Mouse (Mus musculus): Measurements from ENCODE around the gene Hoxa4. TPM values are rescaled to one million over a fixed set of nuclear protein-coding genes. Genes with fewer than 3 reads are reported as not detected.

Gene Hoxa4
- polyA plus RNA-seq, 1 experiment from 2014 or later = 0.13 TPM

GRCm38 (mm10) chr6:52184668-52185067, 6.9 kb downstream of the Hoxa4 start:
- Histone ChIP-seq H3K9me3 (ENCODE audit: low read length) (no peaks in the 10 kb centered on the region), H3K36me3 (replicated peaks; ENCODE audit: insufficient read depth, low read length) (no peaks in the 10 kb centered on the region), H3K9ac (replicated peaks) (no peak overlapping the region), H3K27me3 (ENCODE audit: insufficient read depth, low read length) (peaks cover 59% of the 10 kb centered on the region), H3K4me1 (ENCODE audit: insufficient read depth) (peaks cover 8% of the 10 kb centered on the region; the same call in 1 of the 2 replicates), H3K4me3 (ENCODE audit: low read depth, low read length) (no peak overlapping the region), H3K4me2 (ENCODE audit: low read depth, low read length) (no peak overlapping the region), H3K27ac (ENCODE audit: low read depth) (no peak overlapping the region)
- WGBS (ENCODE audit: insufficient replicate concordance) = 62% methylated on average over 6 of the region's 6 CpGs
- ATAC-seq (no peak), DNase-seq (no peak)
- TF ChIP-seq EP300 (IDR thresholded peaks at IDR 0.05; ENCODE audit: low read depth) (no peak), CTCF (IDR thresholded peaks at IDR 0.05; ENCODE audit: low read depth) (no peak)

GRCm38 (mm10) chr6:52183311-52184080, 8.1 kb downstream of the Hoxa4 start:
- H3K36me3 ChIP-seq (replicated peaks; ENCODE audit: insufficient read depth, low read length) = no peaks in the 10 kb centered on the region
- ATAC-seq (no peak), DNase-seq (no peak)
- H3K4me3 ChIP-seq (ENCODE audit: low read depth, low read length) = no peak overlapping the region
- no peak overlapping the region for H3K27ac ChIP-seq (ENCODE audit: low read depth)
- H3K4me2 ChIP-seq (ENCODE audit: low read depth, low read length) = no peak overlapping the region
- H3K27me3 ChIP-seq (ENCODE audit: insufficient read depth, low read length) = peaks cover 55% of the 10 kb centered on the region
- H3K9ac ChIP-seq (replicated peaks) = no peak overlapping the region
- peaks cover 8% of the 10 kb centered on the region; the same call in 1 of the 2 replicates for H3K4me1 ChIP-seq (ENCODE audit: insufficient read depth)
- TF ChIP-seq EP300 (IDR thresholded peaks at IDR 0.05; ENCODE audit: low read depth) = no peak
- TF ChIP-seq CTCF (IDR thresholded peaks at IDR 0.05; ENCODE audit: low read depth) = no peak
- no peaks in the 10 kb centered on the region for H3K9me3 ChIP-seq (ENCODE audit: low read length)
- 57% methylated on average over 10 of the region's 10 CpGs for WGBS (ENCODE audit: insufficient replicate concordance)

GRCm38 (mm10) chr6:52182793-52183192, 8.8 kb downstream of the Hoxa4 start:
- no peak for TF ChIP-seq EP300 (IDR thresholded peaks at IDR 0.05; ENCODE audit: low read depth)
- TF ChIP-seq CTCF (IDR thresholded peaks at IDR 0.05; ENCODE audit: low read depth) = no peak
- Histone ChIP-seq H3K9me3 (ENCODE audit: low read length) (no peaks in the 10 kb centered on the region), H3K4me3 (ENCODE audit: low read depth, low read length) (no peak overlapping the region), H3K4me1 (ENCODE audit: insufficient read depth) (peaks cover 8% of the 10 kb centered on the region; the same call in 1 of the 2 replicates), H3K9ac (replicated peaks) (no peak overlapping the region), H3K27ac (ENCODE audit: low read depth) (no peak overlapping the region), H3K36me3 (replicated peaks; ENCODE audit: insufficient read depth, low read length) (no peaks in the 10 kb centered on the region), H3K4me2 (ENCODE audit: low read depth, low read length) (no peak overlapping the region), H3K27me3 (ENCODE audit: insufficient read depth, low read length) (peaks cover 53% of the 10 kb centered on the region)
- 75% methylated on average over 1 of the region's 1 CpGs for WGBS (ENCODE audit: insufficient replicate concordance)
- ATAC-seq = no peak
- DNase-seq = no peak

- no peaks in the 10 kb centered on the region for H3K9me3 ChIP-seq (ENCODE audit: low read length)
- H3K36me3 ChIP-seq (replicated peaks; ENCODE audit: insufficient read depth, low read length) = no peaks in the 10 kb centered on the region
- H3K4me3 ChIP-seq (ENCODE audit: low read depth, low read length) = no peak overlapping the region
- no peak overlapping the region for H3K27ac ChIP-seq (ENCODE audit: low read depth)
- H3K4me2 ChIP-seq (ENCODE audit: low read depth, low read length) = no peak overlapping the region
- ATAC-seq (no peak), DNase-seq (no peak)
- peaks cover 8% of the 10 kb centered on the region; the same call in 1 of the 2 replicates for H3K4me1 ChIP-seq (ENCODE audit: insufficient read depth)
- H3K9ac ChIP-seq (replicated peaks) = no peak overlapping the region
- TF ChIP-seq CTCF (IDR thresholded peaks at IDR 0.05; ENCODE audit: low read depth) = no peak
- TF ChIP-seq EP300 (IDR thresholded peaks at IDR 0.05; ENCODE audit: low read depth) = no peak
- WGBS (ENCODE audit: insufficient replicate concordance) = 48% methylated on average over 2 of the region's 2 CpGs
- peaks cover 53% of the 10 kb centered on the region for H3K27me3 ChIP-seq (ENCODE audit: insufficient read depth, low read length)
Measured at GRCm38 (mm10) chr6:52182030-52182429, 9.5 kb downstream of the Hoxa4 start.

- Histone ChIP-seq H3K9ac (replicated peaks) (no peak overlapping the region), H3K27ac (ENCODE audit: low read depth) (no peak overlapping the region)
- 71% methylated on average over 3 of the region's 3 CpGs for WGBS (ENCODE audit: insufficient replicate concordance)
Measured at GRCm38 (mm10) chr6:52180726-52181125, 10.8 kb downstream of the Hoxa4 start.

GRCm38 (mm10) chr6:52180213-52180710, 11.3 kb downstream of the Hoxa4 start:
- 57% methylated on average over 11 of the region's 11 CpGs for WGBS (ENCODE audit: insufficient replicate concordance)
- Histone ChIP-seq H3K4me3 (ENCODE audit: low read depth, low read length) (no peak overlapping the region), H3K27me3 (ENCODE audit: insufficient read depth, low read length) (peaks cover 54% of the 10 kb centered on the region)

More at GRCm38 (mm10) chr6:52180726-52181125, 10.8 kb downstream of the Hoxa4 start:
- DNase-seq = no peak
- H3K4me1 ChIP-seq (ENCODE audit: insufficient read depth) = peaks cover 8% of the 10 kb centered on the region; the same call in 1 of the 2 replicates
- H3K27me3 ChIP-seq (ENCODE audit: insufficient read depth, low read length) = peaks cover 53% of the 10 kb centered on the region
- no peak for TF ChIP-seq CTCF (IDR thresholded peaks at IDR 0.05; ENCODE audit: low read depth)
- no peak for TF ChIP-seq EP300 (IDR thresholded peaks at IDR 0.05; ENCODE audit: low read depth)
- no peak overlapping the region for H3K4me3 ChIP-seq (ENCODE audit: low read depth, low read length)
- no peaks in the 10 kb centered on the region for H3K9me3 ChIP-seq (ENCODE audit: low read length)
- no peak overlapping the region for H3K4me2 ChIP-seq (ENCODE audit: low read depth, low read length)
- no peak for ATAC-seq
- no peaks in the 10 kb centered on the region for H3K36me3 ChIP-seq (replicated peaks; ENCODE audit: insufficient read depth, low read length)

More at GRCm38 (mm10) chr6:52180213-52180710, 11.3 kb downstream of the Hoxa4 start:
- Histone ChIP-seq H3K9ac (replicated peaks) (no peak overlapping the region), H3K4me1 (ENCODE audit: insufficient read depth) (peaks cover 8% of the 10 kb centered on the region; the same call in 1 of the 2 replicates), H3K27ac (ENCODE audit: low read depth) (no peak overlapping the region), H3K9me3 (ENCODE audit: low read length) (no peaks in the 10 kb centered on the region), H3K36me3 (replicated peaks; ENCODE audit: insufficient read depth, low read length) (no peaks in the 10 kb centered on the region), H3K4me2 (ENCODE audit: low read depth, low read length) (no peak overlapping the region; the same call in 1 of the 2 replicates)
- ATAC-seq (no peak), DNase-seq (no peak)
- no peak for TF ChIP-seq CTCF (IDR thresholded peaks at IDR 0.05; ENCODE audit: low read depth)
- no peak for TF ChIP-seq EP300 (IDR thresholded peaks at IDR 0.05; ENCODE audit: low read depth)
